Mouse (Mus musculus): ENCODE data around the gene Tarbp2.

Tarbp2 gene

GRCm38 (mm10) chr15:102526111-102527002 lies 8.4 kb downstream of the Tarbp2 start:
- DNase-seq (ENCODE audit: low spot score in 2 of 2) = no peak

GRCm38 (mm10) chr15:102527936-102528335 lies 9.9 kb downstream of the Tarbp2 start:
- no peak for DNase-seq (ENCODE audit: low spot score in 2 of 2)

- no peak for DNase-seq (ENCODE audit: low spot score in 2 of 2)
Measured at GRCm38 (mm10) chr15:102528396-102528795, 10.4 kb downstream of the Tarbp2 start.

- no peak for DNase-seq (ENCODE audit: low spot score in 2 of 2)
Measured at GRCm38 (mm10) chr15:102530566-102530965, 12.6 kb downstream of the Tarbp2 start.

- DNase-seq (ENCODE audit: low spot score in 2 of 2) = no peak
Measured at GRCm38 (mm10) chr15:102531586-102531985, 13.6 kb downstream of the Tarbp2 start.

- no peak for DNase-seq (ENCODE audit: low spot score in 2 of 2)
Measured at GRCm38 (mm10) chr15:102532106-102532900, 14.3 kb downstream of the Tarbp2 start.

GRCm38 (mm10) chr15:102533926-102534325 lies 15.9 kb downstream of the Tarbp2 start:
- DNase-seq (ENCODE audit: low spot score in 2 of 2) = no peak

- no peak for DNase-seq (ENCODE audit: low spot score in 2 of 2)
Measured at GRCm38 (mm10) chr15:102544801-102545200, 26.8 kb downstream of the Tarbp2 start.

- DNase-seq (ENCODE audit: low spot score in 2 of 2) = no peak
Measured at GRCm38 (mm10) chr15:102546246-102546645, 28.3 kb downstream of the Tarbp2 start.

- DNase-seq (ENCODE audit: low spot score in 2 of 2) = peak; percentile 84 to 93
Measured at GRCm38 (mm10) chr15:102546677-102547427, 28.9 kb downstream of the Tarbp2 start.

- DNase-seq (ENCODE audit: low spot score in 2 of 2) = no peak
Measured at GRCm38 (mm10) chr15:102547478-102547877, 29.5 kb downstream of the Tarbp2 start.

GRCm38 (mm10) chr15:102552599-102552998 lies 34.6 kb downstream of the Tarbp2 start:
- DNase-seq (ENCODE audit: low spot score in 2 of 2) = no peak

GRCm38 (mm10) chr15:102555581-102555980 lies 37.6 kb downstream of the Tarbp2 start:
- DNase-seq (ENCODE audit: low spot score in 2 of 2) = no peak

GRCm38 (mm10) chr15:102557580-102557979 lies 39.6 kb downstream of the Tarbp2 start:
- DNase-seq (ENCODE audit: low spot score in 2 of 2) = no peak

GRCm38 (mm10) chr15:102562491-102562890 lies 44.5 kb downstream of the Tarbp2 start:
- no peak for DNase-seq (ENCODE audit: low spot score in 2 of 2)

GRCm38 (mm10) chr15:102563061-102563460 lies 45.1 kb downstream of the Tarbp2 start:
- no peak for DNase-seq (ENCODE audit: low spot score in 2 of 2)

- DNase-seq (ENCODE audit: low spot score in 2 of 2) = no peak
Measured at GRCm38 (mm10) chr15:102563681-102564080, 45.7 kb downstream of the Tarbp2 start.

GRCm38 (mm10) chr15:102567849-102568248 lies 49.9 kb downstream of the Tarbp2 start:
- DNase-seq (ENCODE audit: low spot score in 2 of 2) = no peak

- DNase-seq (ENCODE audit: low spot score in 2 of 2) = no peak
Measured at GRCm38 (mm10) chr15:102572081-102572480, 54.1 kb downstream of the Tarbp2 start.

Data from frontal cortex, postnatal 36 days (tissue).